Mouse (Mus musculus): Measurements from ENCODE around the gene March1.

- TF ChIP-seq GATA1 (IDR thresholded peaks at IDR 0.05; ENCODE audit: borderline replicate concordance, low read length) (no peak), FLI1 (IDR thresholded peaks at IDR 0.05; ENCODE audit: low read length) (no peak)
These were observed 563.6 kb downstream of the March1 start for GRCm38 (mm10) chr8:66181265-66181664.

All from megakaryocyte, embryonic 14.5 days (primary cell).